Mouse (Mus musculus): ENCODE data around the gene Rnf149. TPM values are rescaled to one million over a fixed set of nuclear protein-coding genes. Genes with fewer than 3 reads are reported as not detected.
A peak's percentile ranks its signal among the peaks of the same experiment; 100 is the strongest.
"Not testable (repeated sequence)": the region's sequence is repeated elsewhere in the genome, so short reads cannot be mapped to it uniquely, and the experiment has no call there.

The Rnf149 gene
- total RNA-seq (2021) = 10 to 100 TPM; 21.1 to 23.4 TPM

- intact Hi-C loops (cut with DNase I) = loop anchor here (10.0 kb wide), 1 partner anchor 78 kb away; the partner anchor contains the start of gene Creg2
- DNase-seq = peak; percentile 96
Observed at GRCm38 (mm10) chr1:39577253-39577705, at the start of gene Rnf149. TSS of gene Rnf149 (minus strand) at chr1:39577405.

- intact Hi-C loops (cut with DNase I) = no loop called here
- DNase-seq = no peak
Observed at GRCm38 (mm10) chr1:39625491-39625890, 48.3 kb upstream of the Rnf149 start.

- intact Hi-C loops (cut with DNase I) = no loop called here
- DNase-seq = no peak
Observed at GRCm38 (mm10) chr1:39623729-39624128, 46.5 kb upstream of the Rnf149 start.

DNA sequence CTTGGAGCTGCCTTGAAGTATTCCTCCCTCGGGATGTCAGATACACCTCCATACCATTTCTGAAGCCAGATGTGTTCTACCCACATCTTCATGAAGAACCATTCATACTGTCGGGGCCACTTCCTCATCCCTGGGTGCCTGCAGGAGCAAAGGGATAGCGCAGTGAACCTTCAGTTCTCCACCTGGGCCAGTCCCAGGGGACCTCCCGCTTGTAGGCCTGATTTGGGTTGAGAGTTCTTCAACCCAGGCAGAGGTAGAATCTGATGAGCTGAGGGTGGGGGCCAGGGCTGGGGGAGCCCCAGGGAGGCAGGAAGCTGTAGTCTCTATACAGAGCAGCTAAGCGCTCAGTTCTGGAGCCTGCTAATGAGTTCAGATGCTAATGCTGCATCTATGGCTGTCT lies 45.9 kb upstream of the Rnf149 start:
- DNase-seq = no peak
- intact Hi-C loops (cut with DNase I) = no loop called here

- intact Hi-C loops (cut with DNase I) = no loop called here
- no peak for DNase-seq
Observed at GRCm38 (mm10) chr1:39618524-39618923, 41.3 kb upstream of the Rnf149 start.

DNA sequence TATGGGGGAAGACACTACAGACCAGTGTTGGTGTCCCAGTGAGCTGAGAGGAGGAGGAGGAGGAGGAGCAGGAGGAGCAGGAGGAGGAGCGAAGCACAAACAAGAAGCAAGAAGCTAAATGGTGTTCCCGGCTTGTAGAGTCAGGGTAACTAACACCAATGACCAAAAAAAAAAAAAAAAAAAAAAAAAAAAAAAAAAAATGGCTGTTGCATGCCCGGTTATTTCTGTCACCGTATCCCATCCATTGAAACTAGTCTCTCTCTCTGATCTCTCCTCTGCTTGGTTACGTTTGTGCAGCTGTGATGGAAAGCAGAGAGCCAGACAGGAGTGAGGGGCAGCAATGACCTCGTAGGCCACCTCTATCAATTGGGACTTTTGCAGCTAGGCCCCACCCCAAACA lies 38.3 kb upstream of the Rnf149 start:
- intact Hi-C loops (cut with DNase I) = no loop called here
- no peak for DNase-seq

GRCm38 (mm10) chr1:39614462-39615279 lies 37.5 kb upstream of the Rnf149 start:
- intact Hi-C loops (cut with DNase I) = no loop called here
- peak; percentile 59 for DNase-seq

DNA sequence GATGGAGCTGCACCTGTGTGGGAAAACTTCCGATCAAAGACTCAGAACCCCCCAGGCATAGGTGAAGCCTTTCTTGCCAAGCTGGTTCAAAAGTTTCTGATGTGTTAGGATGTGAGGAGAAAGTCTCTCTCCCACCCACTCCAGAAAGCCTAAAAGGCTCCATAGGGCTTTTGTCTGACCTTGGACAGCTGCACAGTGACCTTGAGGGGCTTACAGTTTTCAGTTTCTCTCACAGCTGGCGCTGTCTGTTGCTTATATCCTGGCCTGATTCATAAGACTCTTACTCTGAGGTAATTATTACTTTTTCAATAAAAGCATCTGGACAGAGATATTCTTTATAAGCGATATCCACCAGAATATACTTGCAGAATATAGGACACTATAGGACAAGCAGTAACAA lies 35.9 kb upstream of the Rnf149 start:
- intact Hi-C loops (cut with DNase I) = no loop called here
- DNase-seq = no peak

GRCm38 (mm10) chr1:39612491-39612890 lies 35.3 kb upstream of the Rnf149 start:
- no peak for DNase-seq
- intact Hi-C loops (cut with DNase I) = no loop called here

DNA sequence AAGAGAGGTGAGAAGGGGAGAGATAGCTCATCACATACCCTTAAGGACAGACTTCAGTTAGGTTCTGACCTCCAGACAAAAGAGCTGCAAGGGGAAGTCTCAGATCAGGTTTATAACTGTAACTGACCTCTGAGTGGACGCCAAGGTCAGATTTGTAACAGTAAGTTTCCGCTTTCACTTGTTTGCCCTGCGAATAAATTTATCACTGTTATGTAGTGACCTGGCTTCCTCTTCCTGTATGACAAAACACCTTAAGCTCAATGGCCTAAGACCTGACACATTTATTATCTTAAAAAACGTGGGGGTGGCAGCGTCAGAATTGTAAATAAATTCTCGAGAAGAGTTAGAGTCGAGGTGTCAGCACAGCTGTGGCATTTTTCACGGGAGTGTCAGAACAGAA lies 31.3 kb upstream of the Rnf149 start:
- intact Hi-C loops (cut with DNase I) = no loop called here
- no peak for DNase-seq

DNA sequence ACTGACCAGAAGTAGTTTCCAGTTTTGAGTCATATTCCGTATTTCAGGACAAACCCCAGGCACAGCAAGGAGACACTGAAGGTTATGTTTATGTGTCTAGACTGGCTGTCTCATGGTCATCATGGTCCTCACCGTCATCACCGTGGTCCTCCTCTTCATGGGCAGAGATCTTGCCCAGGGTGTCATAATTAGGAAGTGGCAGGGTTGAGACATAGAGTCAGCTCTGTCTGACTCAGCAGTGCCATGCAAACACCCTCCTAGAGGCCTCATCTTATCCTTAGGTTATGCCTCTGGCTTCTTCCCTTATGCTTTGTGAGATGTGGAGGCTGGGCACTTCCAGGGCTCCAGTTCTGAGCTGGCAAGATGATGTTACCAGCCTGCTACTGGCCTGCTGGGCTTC lies 25.3 kb upstream of the Rnf149 start:
- no peak for DNase-seq
- intact Hi-C loops (cut with DNase I) = no loop called here

DNA sequence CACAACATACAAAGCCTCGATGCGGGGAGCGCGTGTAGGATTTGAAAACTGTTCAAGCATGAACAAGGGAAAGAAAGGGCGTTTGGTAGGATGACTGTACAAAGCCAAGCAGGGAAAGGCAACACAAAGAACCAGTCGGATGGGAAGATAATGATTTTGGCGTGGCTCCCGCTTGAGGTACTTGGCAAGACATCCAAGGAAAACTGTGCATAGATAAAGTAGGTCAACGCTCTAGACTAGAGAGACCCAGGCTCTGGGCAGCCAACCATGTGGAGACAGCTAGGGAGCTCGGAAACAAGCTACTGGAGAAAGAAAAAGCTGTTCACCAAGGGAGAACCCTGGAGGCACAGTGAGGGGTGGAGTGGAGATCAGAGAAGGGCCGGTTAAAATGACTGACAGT lies 21.5 kb upstream of the Rnf149 start:
- intact Hi-C loops (cut with DNase I) = no loop called here
- peak; percentile 38 for DNase-seq

DNA sequence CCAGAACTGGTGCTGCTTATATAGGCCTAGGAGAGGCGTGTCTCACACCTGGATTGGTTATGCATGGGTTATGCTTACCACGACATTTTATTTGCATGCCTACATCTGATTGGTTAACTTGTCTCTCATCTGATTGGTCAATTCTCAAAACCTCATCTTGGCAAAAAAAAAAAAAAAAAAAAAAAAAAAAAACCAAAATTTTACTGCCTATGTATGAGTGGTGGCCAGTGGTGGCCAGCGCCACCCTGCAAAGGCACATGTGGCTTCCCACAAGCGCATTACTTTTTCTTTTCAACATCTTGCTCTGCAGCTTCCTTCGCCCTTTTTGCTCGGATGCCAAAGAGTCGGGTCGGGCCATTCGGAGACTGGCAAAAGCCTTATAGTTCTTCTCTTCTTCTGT lies 19.9 kb upstream of the Rnf149 start:
- DNase-seq; intact Hi-C loops (cut with DNase I): not testable (repeated sequence)

- intact Hi-C loops (cut with DNase I) = no loop called here
- DNase-seq = no peak
Observed at GRCm38 (mm10) chr1:39593836-39594235, 16.6 kb upstream of the Rnf149 start.

DNA sequence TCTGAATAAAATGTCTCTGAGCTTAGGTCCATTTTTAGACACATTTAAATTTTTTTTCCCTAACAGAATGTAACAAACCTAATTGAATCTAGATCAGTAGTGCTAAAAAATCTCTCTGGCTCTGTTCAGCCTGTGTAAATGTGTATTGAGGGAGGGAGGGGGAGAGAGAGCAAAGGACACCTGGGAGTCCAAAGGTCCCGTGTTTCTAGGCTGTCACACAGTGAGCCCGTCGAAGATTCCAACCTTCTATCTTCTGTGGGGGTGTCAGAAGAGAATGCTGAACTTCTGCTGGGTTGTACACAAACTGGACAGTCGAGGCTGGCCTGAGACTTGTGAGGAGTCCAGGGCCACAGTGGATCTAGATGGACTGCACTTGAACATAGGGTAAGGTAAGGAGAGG lies 14.9 kb upstream of the Rnf149 start:
- intact Hi-C loops (cut with DNase I) = no loop called here
- DNase-seq = no peak

- DNase-seq; intact Hi-C loops (cut with DNase I): not testable (repeated sequence)
Observed at GRCm38 (mm10) chr1:39591557-39591956, 14.4 kb upstream of the Rnf149 start.

GRCm38 (mm10) chr1:39590193-39590592 lies 13.0 kb upstream of the Rnf149 start:
- intact Hi-C loops (cut with DNase I) = no loop called here
- DNase-seq = no peak

GRCm38 (mm10) chr1:39585416-39585815 lies 8.2 kb upstream of the Rnf149 start:
- intact Hi-C loops (cut with DNase I) = no loop called here
- no peak for DNase-seq

GRCm38 (mm10) chr1:39583173-39583572 lies 6.0 kb upstream of the Rnf149 start:
- intact Hi-C loops (cut with DNase I) = no loop called here
- DNase-seq = no peak

- DNase-seq = no peak
- intact Hi-C loops (cut with DNase I) = no loop called here
Observed at GRCm38 (mm10) chr1:39581215-39581614, 4.0 kb upstream of the Rnf149 start.

DNA sequence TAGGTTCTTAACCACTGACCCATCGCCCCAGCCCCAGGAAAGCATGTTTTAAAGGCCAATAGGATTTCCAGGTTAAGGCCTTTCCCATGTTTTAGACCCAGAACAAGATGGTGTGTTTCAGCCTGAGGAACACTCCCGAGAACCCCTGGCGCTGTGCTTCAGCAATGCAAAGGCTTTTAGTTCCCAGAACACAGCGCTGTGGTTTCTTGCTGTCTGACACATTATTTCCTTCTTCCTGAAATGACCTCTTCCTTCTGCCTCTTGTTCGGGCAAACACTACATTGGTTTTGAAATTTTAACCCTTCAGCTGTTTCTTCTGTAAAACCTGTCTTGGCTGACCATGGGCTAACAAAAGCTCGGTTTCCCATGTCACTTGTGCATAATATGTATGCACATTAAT lies 1.9 kb upstream of the Rnf149 start:
- DNase-seq = no peak
- intact Hi-C loops (cut with DNase I) = loop anchor here (10.0 kb wide), 1 partner anchor 76 kb away; the partner anchor contains the start of gene Creg2

DNA sequence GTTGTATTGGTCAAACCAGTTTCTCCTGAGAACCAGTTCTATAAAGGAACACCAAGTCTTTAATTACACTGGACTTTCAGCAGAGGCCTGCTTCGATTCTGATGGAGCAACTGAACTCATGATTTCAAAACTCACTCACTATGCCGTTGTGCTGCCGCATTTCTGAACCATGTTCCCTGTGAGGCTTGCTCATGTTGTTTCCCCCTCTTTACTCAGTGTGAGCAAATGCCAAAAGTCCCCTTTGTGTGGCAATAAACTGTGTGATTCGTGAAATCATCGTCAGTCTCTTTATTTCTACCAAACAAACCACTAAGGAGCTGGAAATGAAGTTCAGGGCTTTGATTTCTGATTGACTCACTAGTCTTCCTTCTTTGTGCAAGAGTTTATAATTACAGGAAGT lies 1.2 kb upstream of the Rnf149 start:
- no peak for DNase-seq
- intact Hi-C loops (cut with DNase I) = loop anchor here (10.0 kb wide), 1 partner anchor 76 kb away; the partner anchor contains the start of gene Creg2
